Mouse (Mus musculus) CD8-positive naive resting alpha-beta T cell, adult 2 months (primary cell): Measurements from ENCODE around the gene Lrriq4.

Experiments used
- DNase-seq, 2 experiments: peaks; one replicate each; pipeline ENCODE4 v3.0.0; 2022; ENCODE audit warnings: low read depth in 2 of 2, low spot score in 2 of 2

Gene Lrriq4

GRCm38 (mm10) chr3:30644207-30644606, at the start of gene Lrriq4:
Gene Lrriq4, plus strand, starts transcription at chr3:30644507.
- DNase-seq, result no peak

GRCm38 (mm10) chr3:30595111-30595832, 49.0 kb upstream of the Lrriq4 start:
- no peak for DNase-seq

GRCm38 (mm10) chr3:30597271-30597670, 47.0 kb upstream of the Lrriq4 start:
- DNase-seq, result no peak

DNA sequence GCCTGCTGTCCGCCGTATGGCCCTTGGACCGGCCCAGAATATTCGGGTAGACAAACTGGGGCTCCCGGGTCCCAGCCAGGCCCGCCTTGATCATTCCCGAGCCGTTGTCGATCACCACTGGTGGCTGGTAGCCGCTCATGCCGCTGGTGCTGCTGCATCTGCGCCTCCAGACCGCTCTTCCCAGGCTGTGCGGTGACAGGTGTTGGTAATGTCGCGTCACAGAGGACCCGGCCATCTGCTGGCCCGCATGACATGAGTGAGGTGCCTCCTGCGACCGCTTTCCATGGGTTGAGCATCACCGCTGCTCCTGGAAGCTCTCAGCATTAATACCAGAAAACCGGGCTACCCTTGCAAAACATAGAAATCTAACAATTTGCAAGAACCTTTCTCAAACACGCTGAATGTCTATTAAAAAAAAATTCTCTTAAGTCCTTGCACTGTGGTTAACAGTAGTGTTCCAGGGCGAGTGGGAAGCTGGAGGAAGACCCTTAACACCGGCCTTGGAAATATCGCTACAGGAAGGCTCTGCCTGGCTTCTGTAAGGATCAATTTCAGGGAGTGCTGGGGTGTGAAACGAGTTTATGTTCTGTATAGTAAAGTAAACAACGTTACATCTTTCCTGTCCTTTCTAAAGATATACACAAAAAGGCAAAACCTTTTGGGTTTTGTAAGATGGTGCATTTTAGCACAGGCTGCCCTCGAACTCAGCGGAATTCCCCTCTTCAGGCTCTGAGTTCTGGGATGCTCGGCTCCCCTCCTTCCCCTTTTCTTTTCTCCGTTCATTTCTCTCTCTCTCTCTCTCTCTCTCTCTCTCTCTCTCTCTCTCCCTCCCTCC, 44.4 kb upstream of the Lrriq4 start, which contains the start of gene Actrt3:
Gene Actrt3, minus strand, starts transcription at position 229 of the 835 bp plus-strand sequence.
- peak; percentile 43 to 50 for DNase-seq

DNA sequence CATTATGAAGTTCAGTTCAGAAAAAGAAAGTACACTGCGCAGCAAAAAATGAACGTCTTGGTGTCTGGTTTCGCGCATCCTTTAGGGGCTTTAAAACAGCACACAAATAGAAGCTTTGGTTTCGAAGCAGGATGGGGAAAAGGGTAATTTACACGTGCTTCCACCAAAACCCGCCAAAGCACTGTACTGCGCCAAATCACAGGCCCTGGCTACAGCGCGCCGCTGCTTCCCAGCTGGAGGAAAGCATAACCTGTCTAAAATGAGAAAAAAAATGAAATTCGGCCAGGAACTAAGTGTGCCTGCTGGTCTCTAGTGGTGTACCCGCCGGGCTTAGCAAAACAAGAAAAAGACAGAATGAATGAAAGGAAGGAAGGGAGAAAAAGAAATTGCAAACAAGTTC, 43.6 kb upstream of the Lrriq4 start:
- DNase-seq, result peak; percentile 47 to 51

DNA sequence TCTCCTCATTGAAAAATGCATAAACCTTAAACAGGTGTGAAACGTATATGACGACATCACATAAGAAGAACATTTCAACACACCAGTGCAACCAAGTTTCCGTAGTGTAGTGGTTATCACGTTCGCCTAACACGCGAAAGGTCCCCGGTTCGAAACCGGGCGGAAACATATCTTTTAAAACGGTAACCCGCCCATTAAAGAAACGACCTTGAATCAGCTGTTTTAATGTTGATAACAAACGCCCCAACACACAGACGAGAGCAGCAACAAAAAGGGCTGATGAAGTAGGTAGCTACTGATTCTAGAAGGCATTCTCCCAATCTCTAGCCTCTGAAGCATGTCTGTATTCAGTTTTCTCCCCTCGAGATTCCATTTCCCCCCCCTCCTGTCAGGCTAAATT, 43.1 kb upstream of the Lrriq4 start:
- DNase-seq, result peak; percentile 89 to 90

DNA sequence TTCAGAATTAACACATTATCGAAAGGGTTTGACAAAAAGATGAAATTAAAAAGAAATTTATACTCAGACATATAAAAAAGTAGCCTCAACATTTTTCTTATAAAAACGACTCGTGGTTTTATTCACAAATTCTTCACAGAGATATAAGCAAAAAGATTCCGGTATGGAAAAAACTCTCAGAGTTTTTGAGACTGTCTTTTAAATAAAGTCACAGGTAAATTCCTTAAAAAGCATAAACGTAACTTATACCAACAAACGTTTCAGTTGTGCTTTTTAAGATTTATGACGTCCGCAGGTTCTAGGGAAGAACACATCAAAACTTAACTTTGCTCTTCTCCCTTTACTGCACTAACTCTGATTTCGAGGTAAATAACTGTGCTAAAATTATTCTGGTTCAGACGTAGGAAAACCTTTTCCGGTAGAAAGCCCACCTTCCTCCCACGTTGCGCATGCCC, 42.7 kb upstream of the Lrriq4 start:
- no peak for DNase-seq

DNA sequence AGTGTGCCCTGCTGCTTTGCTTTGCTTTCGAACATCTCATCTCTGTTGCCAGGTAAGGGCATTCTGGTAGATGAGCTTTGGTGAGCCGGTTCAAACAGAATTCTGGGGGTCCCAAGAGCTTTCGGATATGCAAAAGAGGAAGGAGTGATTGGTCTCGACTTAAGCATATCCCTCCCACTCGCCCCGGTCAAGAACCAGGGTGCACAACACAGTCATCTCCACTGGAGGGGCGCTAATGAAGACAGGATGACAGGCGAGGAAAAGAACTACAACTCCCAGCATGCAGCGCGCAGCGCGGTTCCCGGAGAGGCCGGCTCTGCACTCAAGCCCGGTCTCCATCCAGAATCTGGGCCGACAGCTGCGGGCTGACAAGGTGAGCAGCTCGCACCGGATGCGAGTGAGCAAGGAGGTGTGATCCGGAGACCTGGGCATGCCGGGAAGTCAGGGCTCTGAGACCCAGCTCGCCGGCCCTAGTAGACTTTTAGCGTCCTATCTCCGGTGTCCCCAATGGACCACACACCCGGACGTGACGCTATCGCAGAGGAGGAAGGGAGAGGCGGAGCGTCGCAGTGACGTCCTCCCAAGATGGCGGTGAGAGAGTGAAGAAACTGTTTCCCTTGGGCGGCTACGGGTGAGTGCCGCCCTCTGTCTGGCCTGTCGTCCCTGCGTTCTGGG, 42.1 kb upstream of the Lrriq4 start, which contains the start of gene Mynn:
Gene Mynn, plus strand, starts transcription at position 1 of the 675 bp plus-strand sequence.
- peak; percentile 95 to 98 for DNase-seq

DNA sequence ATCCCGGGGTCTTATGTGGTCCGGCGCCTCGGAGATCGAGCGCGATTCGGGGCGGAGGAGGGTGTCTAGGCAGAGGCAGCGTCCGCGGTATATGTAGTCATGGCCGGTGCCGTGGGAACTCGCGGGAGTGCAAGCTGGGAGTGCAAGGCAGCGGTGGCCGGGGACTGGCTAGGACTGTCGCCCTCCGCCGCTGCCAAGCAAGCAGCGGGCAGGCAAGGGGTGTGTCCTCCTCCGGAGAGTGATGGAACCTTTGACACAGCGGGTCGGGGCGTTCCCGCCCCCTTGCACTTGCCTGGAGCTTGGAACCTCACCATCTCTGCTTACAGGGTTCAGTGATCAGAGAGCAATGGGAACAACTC, 41.6 kb upstream of the Lrriq4 start:
- no peak for DNase-seq

- no peak for DNase-seq
Observed at GRCm38 (mm10) chr3:30603256-30603655, 41.1 kb upstream of the Lrriq4 start.

- no peak for DNase-seq
Observed at GRCm38 (mm10) chr3:30608999-30609398, 35.3 kb upstream of the Lrriq4 start.

GRCm38 (mm10) chr3:30610930-30611329, 33.4 kb upstream of the Lrriq4 start:
- DNase-seq, result peak; percentile 51 to 52

DNA sequence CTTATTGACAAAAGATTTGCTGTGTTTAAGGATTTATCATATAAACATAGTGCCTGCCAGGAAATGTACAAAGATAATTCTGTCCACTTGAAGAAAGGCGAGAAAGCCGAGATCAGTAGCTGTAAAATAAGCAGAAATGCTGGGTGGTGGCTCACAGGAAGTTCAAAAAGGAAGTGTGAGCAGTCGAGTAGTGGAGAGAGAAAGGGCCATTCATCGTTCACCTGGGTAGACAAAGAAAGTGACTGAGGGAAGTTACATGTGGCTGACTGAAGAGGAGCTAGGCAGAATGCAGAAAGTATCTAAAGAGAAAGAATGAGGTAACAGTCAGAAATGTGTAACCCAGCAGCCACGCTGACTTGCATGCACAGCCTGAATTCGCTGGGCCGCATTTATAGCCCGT, 24.2 kb upstream of the Lrriq4 start:
- no peak for DNase-seq

DNA sequence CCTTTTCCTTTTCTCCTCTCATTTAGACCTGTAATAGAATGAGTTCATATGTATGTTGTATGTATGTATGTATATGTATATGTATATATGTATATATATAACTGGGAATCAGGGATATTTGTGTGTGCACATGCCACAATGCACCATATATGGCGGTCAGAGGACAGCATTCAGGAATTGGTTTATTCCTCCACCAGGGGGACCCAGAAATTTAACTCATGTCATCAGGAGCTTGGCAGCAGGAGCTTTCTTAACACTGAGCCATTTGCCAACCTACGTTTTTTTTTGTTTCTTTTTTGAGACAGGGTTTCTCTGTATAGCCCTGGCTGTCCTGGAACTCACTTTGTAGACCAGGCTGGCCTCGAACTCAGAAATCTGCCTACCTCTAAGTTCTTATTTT, 10.6 kb upstream of the Lrriq4 start:
- no peak for DNase-seq

GRCm38 (mm10) chr3:30635629-30636028, 8.7 kb upstream of the Lrriq4 start:
- no peak for DNase-seq

GRCm38 (mm10) chr3:30646761-30647160, 2.5 kb downstream of the Lrriq4 start:
- DNase-seq, result no peak

DNA sequence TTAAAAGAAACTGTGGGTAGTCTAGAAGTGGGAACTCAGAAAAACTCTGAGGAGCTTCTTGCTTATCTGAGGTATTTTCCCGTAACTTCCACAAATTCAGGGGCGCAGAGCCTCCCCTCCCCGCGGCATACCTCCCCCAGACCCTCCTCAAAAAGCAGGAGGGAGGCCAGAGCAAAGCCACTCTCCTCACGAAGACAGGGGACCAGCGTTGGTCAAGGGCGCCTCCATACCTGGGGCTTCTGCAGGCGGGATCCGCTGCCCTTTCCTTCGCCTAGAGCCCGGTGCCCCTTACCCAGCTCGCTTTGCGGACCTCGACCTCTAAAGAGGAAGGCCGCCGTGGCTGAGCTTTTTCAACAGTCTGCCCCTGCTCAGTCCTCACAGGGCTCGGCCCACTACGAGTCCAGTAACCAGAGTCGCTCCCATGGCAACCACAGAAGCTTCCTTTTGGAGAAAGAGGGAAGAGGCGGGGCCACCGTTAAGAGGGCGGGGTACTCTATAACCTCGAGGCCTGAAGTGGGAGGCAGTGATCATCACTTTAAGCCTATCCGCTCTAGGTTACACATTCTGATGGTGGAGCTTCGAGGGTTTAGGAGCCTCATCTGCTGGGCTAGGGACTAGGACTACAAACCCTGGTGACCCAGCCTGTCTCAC, 3.3 kb downstream of the Lrriq4 start, which contains the start of gene Lrrc34:
Gene Lrrc34, minus strand, starts transcription at position 430 of the 651 bp plus-strand sequence.
- DNase-seq, result no peak

- no peak for DNase-seq
Observed at GRCm38 (mm10) chr3:30648466-30648865, 4.2 kb downstream of the Lrriq4 start.

GRCm38 (mm10) chr3:30650062-30650841, 5.9 kb downstream of the Lrriq4 start:
- DNase-seq, result no peak

- DNase-seq, result no peak
Observed at GRCm38 (mm10) chr3:30655937-30656336, 11.6 kb downstream of the Lrriq4 start.
